Comparison of ENCODE assay signal across 17 mouse cellular contexts in genomic region chr14:122509058-122509457, GRCm38 (mm10). TPM values are rescaled to one million over a fixed set of nuclear protein-coding genes. Genes with fewer than 3 reads are reported as not detected.
A peak's percentile ranks its signal among the peaks of the same experiment; 100 is the strongest.
DNase-seq lines count a peak whose midpoint lies in the region; ATAC-seq and TF ChIP-seq lines count a peak whose summit lies in the region.
"Had no signal": no experiment of that assay in that cellular context is flagged by ENCODE, and none has a peak within 500 bp of the region (broad histone marks: within the 10 kb centered on the region; RNA-seq: fewer than 3 reads in every experiment).

No protein-coding gene starts in this region.

- no peaks in the 10 kb centered on the region for H3K9me3 ChIP-seq in embryonic facial prominence, embryonic 11.5 days (replicated peaks; ENCODE audit: control insufficient read depth, low read length)
- no peaks in the 10 kb centered on the region for H3K9me3 ChIP-seq in embryonic facial prominence, embryonic 10.5 days
- no peaks in the 10 kb centered on the region for H3K9me3 ChIP-seq in limb, embryonic 10.5 days (replicated peaks)
- H3K9me3 ChIP-seq: heart, embryonic 10.5 days; neural tube, embryonic 12.5 days had no signal

- no peak for TF ChIP-seq POLR2A in brain, embryonic 14.5 days (IDR thresholded peaks at IDR 0.05; ENCODE audit: borderline replicate concordance, extremely low read depth, insufficient read depth, insufficient read length, poor library complexity, severe bottlenecking)

- no peak overlapping the region for H3K4me3 ChIP-seq in embryonic facial prominence, embryonic 11.5 days (ENCODE audit: low read depth, low read length)
- H3K4me3 ChIP-seq in embryonic facial prominence, embryonic 10.5 days: no peak overlapping the region
- H3K4me3 ChIP-seq in limb, embryonic 10.5 days: no peak overlapping the region
- H3K4me3 ChIP-seq: heart, embryonic 10.5 days; neural tube, embryonic 12.5 days had no signal

- no peak for ATAC-seq in embryonic facial prominence, embryonic 11.5 days (replicated peaks; ENCODE audit: insufficient number of reproducible peaks, low FRiP score, low TSS enrichment, low read depth)
- no peak; the same call in 1 of the 2 replicates for ATAC-seq in granulocyte monocyte progenitor cell, adult 5-6 weeks (replicated peaks; ENCODE audit: poor library complexity, severe bottlenecking)

- no peak overlapping the region for H3K9ac ChIP-seq in embryonic facial prominence, embryonic 11.5 days (replicated peaks; ENCODE audit: low read length)
- H3K9ac ChIP-seq: neural tube, embryonic 12.5 days had no signal

- WGBS in embryonic facial prominence, embryonic 11.5 days: 20% methylated on average over 2 of the region's 2 CpGs
- WGBS in embryonic facial prominence, embryonic 10.5 days: 39% methylated on average over 2 of the region's 2 CpGs
- 32% methylated on average over 2 of the region's 2 CpGs for WGBS in limb, embryonic 10.5 days

- no peaks in the 10 kb centered on the region for H3K4me1 ChIP-seq in embryonic facial prominence, embryonic 11.5 days (ENCODE audit: control insufficient read depth, insufficient read depth, low read length)
- no peaks in the 10 kb centered on the region for H3K4me1 ChIP-seq in embryonic facial prominence, embryonic 10.5 days
- H3K4me1 ChIP-seq in limb, embryonic 10.5 days: no peaks in the 10 kb centered on the region
- H3K4me1 ChIP-seq: heart, embryonic 10.5 days; neural tube, embryonic 12.5 days had no signal

- TF ChIP-seq CTCF in brain, embryonic 14.5 days (IDR thresholded peaks at IDR 0.05; ENCODE audit: borderline replicate concordance, extremely low read depth, insufficient read depth, insufficient read length): peak; percentile 26; the same call in 1 of the 2 replicates

- peak; percentile 41 for DNase-seq in embryonic facial prominence, embryonic 11.5 days (ENCODE audit: low spot score)
- no peak for DNase-seq in embryonic facial prominence, embryonic 10.5 days (ENCODE audit: low spot score)
- DNase-seq in kidney, adult 9 months: peak; percentile 48
- DNase-seq in kidney, adult 11 months: no peak
- DNase-seq in A20 (ENCODE audit: low read depth, low spot score): peak; percentile 13
- DNase-seq in brain, embryonic 14.5 days (ENCODE audit: low read depth): peak; percentile 43
- no peak for DNase-seq in limb, embryonic 10.5 days (ENCODE audit: low spot score)
- DNase-seq: cerebellum, adult 9-10 months; lung, adult 2 months; thymus, adult 18-20 months had no signal

- no peaks in the 10 kb centered on the region for H3K36me3 ChIP-seq in embryonic facial prominence, embryonic 11.5 days (replicated peaks; ENCODE audit: control insufficient read depth, insufficient read depth, low read depth, low read length)
- H3K36me3 ChIP-seq in embryonic facial prominence, embryonic 10.5 days (replicated peaks): no peaks in the 10 kb centered on the region
- no peaks in the 10 kb centered on the region for H3K36me3 ChIP-seq in limb, embryonic 10.5 days
- H3K36me3 ChIP-seq: heart, embryonic 10.5 days; neural tube, embryonic 12.5 days had no signal

- no peaks in the 10 kb centered on the region for H3K27me3 ChIP-seq in embryonic facial prominence, embryonic 11.5 days (ENCODE audit: control insufficient read depth, insufficient read depth, low read length)
- 0 out of 2 replicates have a peak, but pooled peaks cover 4% of the 10 kb centered on the region for H3K27me3 ChIP-seq in embryonic facial prominence, embryonic 10.5 days (replicated peaks; ENCODE audit: low read depth, poor library complexity, severe bottlenecking)
- H3K27me3 ChIP-seq in limb, embryonic 10.5 days (ENCODE audit: low read depth, poor library complexity, severe bottlenecking): no peaks in the 10 kb centered on the region
- H3K27me3 ChIP-seq: neural tube, embryonic 12.5 days had no signal

- H3K27ac ChIP-seq in embryonic facial prominence, embryonic 11.5 days (replicated peaks; ENCODE audit: low read depth, low read length): no peak overlapping the region
- no peak overlapping the region for H3K27ac ChIP-seq in embryonic facial prominence, embryonic 10.5 days (replicated peaks)
- no peak overlapping the region for H3K27ac ChIP-seq in limb, embryonic 10.5 days
- H3K27ac ChIP-seq: heart, embryonic 10.5 days; neural tube, embryonic 12.5 days had no signal

- H3K4me2 ChIP-seq in embryonic facial prominence, embryonic 11.5 days (ENCODE audit: low read depth, low read length): no peak overlapping the region
- H3K4me2 ChIP-seq: midbrain, embryonic 11.5 days; neural tube, embryonic 12.5 days had no signal

RNA-seq across cellular contexts. Expression of gene Gm10837, which starts 18.7 kb away (rescaled TPM):
- polyA plus RNA-seq in embryonic facial prominence, embryonic 11.5 days (2014; fragmentation: Nextera tagmentation; extraction: Ambion mirVana): not detected in 2 replicates
- polyA plus RNA-seq in embryonic facial prominence, embryonic 10.5 days (2016; fragmentation: Nextera tagmentation; extraction: Ambion mirVana): 0.31 TPM in 1 of 2 replicates, not detected in the other
- 0.16 and 0.25 TPM in 2 replicates for polyA plus RNA-seq in brain, embryonic 14.5 days (2012; rRNA removed)
- not detected in 2 replicates for total RNA-seq in granulocyte monocyte progenitor cell, adult 5-6 weeks (2014; fragmentation: Nextera tagmentation)
- not detected in 2 replicates for total RNA-seq in granulocyte monocyte progenitor cell, adult 5-6 weeks (2017)
- polyA plus RNA-seq in limb, embryonic 10.5 days (2016; fragmentation: Nextera tagmentation; extraction: Ambion mirVana): not detected in 2 replicates
- total RNA-seq: left cerebral cortex, postnatal 10 days had no signal
- polyA plus RNA-seq: frontal cortex, adult 2 months; heart, embryonic 10.5 days; large intestine, adult 2 months; lung, adult 2 months had no signal

RNA-seq across cellular contexts. Expression of gene Pcca, which starts 25.1 kb away (rescaled TPM):
- polyA plus RNA-seq in embryonic facial prominence, embryonic 11.5 days (2014; fragmentation: Nextera tagmentation; extraction: Ambion mirVana): 35.3 and 37.4 TPM in 2 replicates
- polyA plus RNA-seq in embryonic facial prominence, embryonic 10.5 days (2016; fragmentation: Nextera tagmentation; extraction: Ambion mirVana): 29.1 and 32.8 TPM in 2 replicates
- polyA plus RNA-seq in brain, embryonic 14.5 days (2012; rRNA removed): 22.4 and 22.7 TPM in 2 replicates
- total RNA-seq in granulocyte monocyte progenitor cell, adult 5-6 weeks (2014; fragmentation: Nextera tagmentation): 38.0 and 53.2 TPM in 2 replicates
- total RNA-seq in granulocyte monocyte progenitor cell, adult 5-6 weeks (2017): 32.4 and 78.9 TPM in 2 replicates
- polyA plus RNA-seq in limb, embryonic 10.5 days (2016; fragmentation: Nextera tagmentation; extraction: Ambion mirVana): 32.4 and 35.8 TPM in 2 replicates

RNA-seq across cellular contexts. Expression of gene Zic2, which starts 33.8 kb away (rescaled TPM):
- polyA plus RNA-seq in embryonic facial prominence, embryonic 11.5 days (2014; fragmentation: Nextera tagmentation; extraction: Ambion mirVana): 2.1 and 2.3 TPM in 2 replicates
- 2.2 and 2.4 TPM in 2 replicates for polyA plus RNA-seq in embryonic facial prominence, embryonic 10.5 days (2016; fragmentation: Nextera tagmentation; extraction: Ambion mirVana)
- 51.8 and 66.8 TPM in 2 replicates for polyA plus RNA-seq in brain, embryonic 14.5 days (2012; rRNA removed)
- not detected in 2 replicates for total RNA-seq in granulocyte monocyte progenitor cell, adult 5-6 weeks (2014; fragmentation: Nextera tagmentation)
- total RNA-seq in granulocyte monocyte progenitor cell, adult 5-6 weeks (2017): not detected in 2 replicates
- 5.0 and 5.1 TPM in 2 replicates for polyA plus RNA-seq in limb, embryonic 10.5 days (2016; fragmentation: Nextera tagmentation; extraction: Ambion mirVana)
- polyA plus RNA-seq: large intestine, adult 2 months; lung, adult 2 months had no signal

RNA-seq across cellular contexts. Expression of gene Zic5, which starts 43.6 kb away (rescaled TPM):
- polyA plus RNA-seq in embryonic facial prominence, embryonic 11.5 days (2014; fragmentation: Nextera tagmentation; extraction: Ambion mirVana): 4.1 and 5.0 TPM in 2 replicates
- polyA plus RNA-seq in embryonic facial prominence, embryonic 10.5 days (2016; fragmentation: Nextera tagmentation; extraction: Ambion mirVana): 6.2 and 6.9 TPM in 2 replicates
- polyA plus RNA-seq in brain, embryonic 14.5 days (2012; rRNA removed): 10.4 and 18.6 TPM in 2 replicates
- total RNA-seq in granulocyte monocyte progenitor cell, adult 5-6 weeks (2014; fragmentation: Nextera tagmentation): not detected in 2 replicates
- total RNA-seq in granulocyte monocyte progenitor cell, adult 5-6 weeks (2017): not detected in 2 replicates
- 13.8 and 14.9 TPM in 2 replicates for polyA plus RNA-seq in limb, embryonic 10.5 days (2016; fragmentation: Nextera tagmentation; extraction: Ambion mirVana)
- polyA plus RNA-seq: large intestine, adult 2 months; lung, adult 2 months had no signal

RNA-seq across cellular contexts. Expression of gene Gm5089, which starts 58.1 kb away (rescaled TPM):
- polyA plus RNA-seq in embryonic facial prominence, embryonic 11.5 days (2014; fragmentation: Nextera tagmentation; extraction: Ambion mirVana): not detected in 2 replicates
- polyA plus RNA-seq in embryonic facial prominence, embryonic 10.5 days (2016; fragmentation: Nextera tagmentation; extraction: Ambion mirVana): 0.50 and 0.56 TPM in 2 replicates
- 0.16 and 0.52 TPM in 2 replicates for polyA plus RNA-seq in brain, embryonic 14.5 days (2012; rRNA removed)
- not detected in 2 replicates for total RNA-seq in granulocyte monocyte progenitor cell, adult 5-6 weeks (2014; fragmentation: Nextera tagmentation)
- total RNA-seq in granulocyte monocyte progenitor cell, adult 5-6 weeks (2017): not detected in 2 replicates
- polyA plus RNA-seq in limb, embryonic 10.5 days (2016; fragmentation: Nextera tagmentation; extraction: Ambion mirVana): 0.36 and 0.56 TPM in 2 replicates
- polyA plus RNA-seq: heart, embryonic 10.5 days; large intestine, adult 2 months; lung, adult 2 months had no signal

Comparison
In these comparisons a context has a peak if more than half of its experiments do, and no peak if none do; other contexts are left out.
1. DNase-seq: peak in embryonic facial prominence, embryonic 11.5 days (single experiment), kidney, adult 9 months (single experiment), A20 (single experiment) and brain, embryonic 14.5 days (single experiment); none in embryonic facial prominence, embryonic 10.5 days (single experiment), kidney, adult 11 months (single experiment) and limb, embryonic 10.5 days (single experiment).